Mouse (Mus musculus): ENCODE measurements at regions not wholly inside any gene's neighbourhood (a gene's known extent, or its start where the extent isn't known, plus 50 kb on each side); places are given as distances from the start of the nearest gene placed in this dataset.

DNA sequence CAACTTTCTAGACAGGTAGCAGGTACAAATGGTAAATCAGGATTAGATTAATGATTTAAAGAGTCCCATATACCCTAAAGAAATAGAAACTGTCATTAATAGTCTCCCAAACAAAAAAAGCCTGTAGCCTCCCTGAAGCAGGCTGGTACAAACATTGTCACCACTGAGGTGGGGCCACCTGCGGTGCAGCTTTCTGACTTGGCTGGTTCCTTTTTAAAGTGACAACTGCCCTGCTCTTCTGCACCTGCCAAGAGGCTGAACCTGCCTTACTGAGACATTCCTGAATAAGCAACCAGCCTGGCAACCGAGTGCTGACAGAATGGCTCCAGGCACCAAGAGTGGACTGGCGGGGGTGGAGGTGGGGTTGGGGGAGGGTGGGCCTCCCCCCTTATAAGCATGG lies 687.0 kb upstream of the Vrk2 start:
- no peak for ATAC-seq
- 62% methylated on average over 3 of the region's 3 CpGs for WGBS
- H3K9ac ChIP-seq, result no peak overlapping the region
- H3K4me1 ChIP-seq (ENCODE audit: insufficient read depth), result no peaks in the 10 kb centered on the region
- no peak for DNase-seq
- no peaks in the 10 kb centered on the region for H3K27me3 ChIP-seq (ENCODE audit: insufficient read depth, low read length)
- H3K4me2 ChIP-seq (ENCODE audit: low read depth), result no peak overlapping the region
- H3K36me3 ChIP-seq (ENCODE audit: insufficient read depth), result no peaks in the 10 kb centered on the region
- peaks cover 5% of the 10 kb centered on the region; the same call in 1 of the 2 replicates for H3K9me3 ChIP-seq (ENCODE audit: low read length)
- TF ChIP-seq CTCF (IDR thresholded peaks at IDR 0.05; ENCODE audit: low read depth), result no peak
- no peak overlapping the region for H3K4me3 ChIP-seq (ENCODE audit: low read depth, low read length)
- H3K27ac ChIP-seq (ENCODE audit: low read depth, low read length), result no peak overlapping the region

DNA sequence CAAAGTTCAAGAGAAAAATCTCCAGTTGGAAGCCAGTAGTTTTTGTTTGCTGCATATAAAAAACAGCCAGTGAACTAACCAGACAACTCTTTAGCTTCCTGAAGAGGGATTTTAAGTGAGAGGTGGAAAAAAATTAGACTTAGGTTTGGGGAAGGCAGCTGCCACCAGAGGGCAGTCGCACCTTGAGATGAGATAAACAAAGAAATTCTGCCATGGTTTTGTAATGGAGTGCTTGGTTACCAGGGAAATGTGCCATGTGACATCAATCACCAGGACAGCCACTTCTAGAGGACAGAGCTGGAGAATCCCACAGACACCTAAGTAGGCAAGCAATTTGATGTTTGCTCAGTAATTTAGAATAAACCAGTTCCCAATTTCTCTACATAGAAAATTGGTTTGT lies 670.5 kb upstream of the Vrk2 start:
- 2% methylated on average over 1 of the region's 1 CpGs for WGBS

DNA sequence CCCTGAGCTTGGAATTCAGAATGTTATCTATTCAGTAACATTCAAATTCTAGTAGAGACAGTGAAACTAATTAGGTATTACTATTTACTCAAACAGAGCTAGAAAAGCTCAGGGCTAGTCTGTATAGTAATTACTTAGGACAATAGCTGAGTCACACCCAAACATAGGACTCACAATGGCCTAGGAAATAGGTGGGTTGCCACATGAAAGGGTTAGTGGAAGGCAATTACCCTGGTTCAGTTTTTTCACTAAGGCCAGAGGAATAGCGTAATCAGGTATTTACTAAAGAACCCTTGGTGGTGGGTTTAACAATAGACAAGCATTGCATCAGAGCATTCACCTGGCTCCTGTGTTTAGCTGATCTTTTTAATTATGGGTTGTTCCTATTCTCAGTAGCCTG lies 664.7 kb upstream of the Vrk2 start:
- Histone ChIP-seq H3K9me3 (ENCODE audit: low read length) (no peaks in the 10 kb centered on the region), H3K27ac (ENCODE audit: low read depth, low read length) (no peak overlapping the region), H3K4me3 (ENCODE audit: low read depth, low read length) (no peak overlapping the region), H3K4me1 (ENCODE audit: insufficient read depth) (no peaks in the 10 kb centered on the region), H3K4me2 (ENCODE audit: low read depth) (no peak overlapping the region), H3K27me3 (ENCODE audit: insufficient read depth, low read length) (no peaks in the 10 kb centered on the region), H3K9ac (no peak overlapping the region), H3K36me3 (ENCODE audit: insufficient read depth) (no peaks in the 10 kb centered on the region)
- no peak for DNase-seq
- no peak for ATAC-seq
- no peak for TF ChIP-seq CTCF (IDR thresholded peaks at IDR 0.05; ENCODE audit: low read depth)
- 62% methylated on average over 1 of the region's 1 CpGs for WGBS

More for the DNA sequence above, 670.5 kb upstream of the Vrk2 start:
- Histone ChIP-seq H3K36me3 (ENCODE audit: insufficient read depth) (no peaks in the 10 kb centered on the region), H3K4me2 (ENCODE audit: low read depth) (no peak overlapping the region), H3K27ac (ENCODE audit: low read depth, low read length) (no peak overlapping the region), H3K9me3 (ENCODE audit: low read length) (no peaks in the 10 kb centered on the region), H3K4me3 (ENCODE audit: low read depth, low read length) (no peak overlapping the region), H3K9ac (no peak overlapping the region), H3K4me1 (ENCODE audit: insufficient read depth) (no peaks in the 10 kb centered on the region), H3K27me3 (ENCODE audit: insufficient read depth, low read length) (no peaks in the 10 kb centered on the region)
- peak; percentile 76 for TF ChIP-seq CTCF (IDR thresholded peaks at IDR 0.05; ENCODE audit: low read depth)
- peak; percentile 79 for DNase-seq
- ATAC-seq, result peak; percentile 80

DNA sequence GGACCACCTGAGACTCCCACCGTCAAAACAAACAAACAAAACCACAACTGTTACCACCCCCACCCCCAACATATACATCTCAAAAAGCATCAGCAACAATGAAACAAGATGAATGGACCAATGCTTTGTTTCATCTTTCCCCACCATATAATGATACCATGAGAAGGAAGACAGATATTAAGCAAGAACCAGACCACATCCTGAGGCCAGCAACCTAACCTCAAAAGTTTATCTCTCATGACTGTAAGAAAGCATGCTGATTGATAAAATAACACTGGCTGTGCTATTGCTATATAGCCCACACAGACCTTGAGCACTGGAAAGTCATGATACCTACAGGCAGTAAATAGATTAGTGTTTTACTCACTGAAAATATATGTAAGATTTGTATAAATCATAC lies 642.1 kb upstream of the Vrk2 start:
- ATAC-seq (no peak), DNase-seq (no peak)
- H3K4me1 ChIP-seq (ENCODE audit: insufficient read depth), result no peaks in the 10 kb centered on the region
- no peaks in the 10 kb centered on the region for H3K27me3 ChIP-seq (ENCODE audit: insufficient read depth, low read length)
- H3K9ac ChIP-seq, result no peak overlapping the region
- H3K36me3 ChIP-seq (ENCODE audit: insufficient read depth), result no peaks in the 10 kb centered on the region
- TF ChIP-seq CTCF (IDR thresholded peaks at IDR 0.05; ENCODE audit: low read depth), result no peak
- no peak overlapping the region for H3K27ac ChIP-seq (ENCODE audit: low read depth, low read length)
- H3K4me2 ChIP-seq (ENCODE audit: low read depth), result no peak overlapping the region
- 84% methylated on average over 1 of the region's 1 CpGs for WGBS
- no peak overlapping the region for H3K4me3 ChIP-seq (ENCODE audit: low read depth, low read length)
- no peaks in the 10 kb centered on the region for H3K9me3 ChIP-seq (ENCODE audit: low read length)

DNA sequence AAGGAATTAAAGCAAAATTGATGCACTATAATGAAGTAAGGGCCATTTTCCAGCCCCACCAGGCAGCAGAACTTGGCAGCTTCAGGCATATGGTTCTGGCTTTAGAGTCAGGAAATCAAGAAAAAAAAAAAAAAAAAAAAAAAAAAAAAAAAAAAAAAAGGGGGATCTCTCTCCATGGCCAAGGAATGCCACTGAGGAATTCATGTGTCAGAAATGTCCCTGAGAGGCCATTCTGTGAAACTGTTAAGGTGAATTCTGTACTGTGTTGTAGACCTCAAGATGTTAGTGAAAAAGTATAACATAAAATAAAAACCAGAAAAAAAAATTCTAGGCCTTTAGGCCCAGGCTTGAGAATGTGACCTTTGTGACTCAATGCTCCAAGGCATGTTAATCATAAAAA lies 632.7 kb upstream of the Vrk2 start:
- Histone ChIP-seq H3K9me3 (ENCODE audit: low read length) (no peaks in the 10 kb centered on the region), H3K4me2 (ENCODE audit: low read depth) (no peak overlapping the region), H3K4me1 (ENCODE audit: insufficient read depth) (no peaks in the 10 kb centered on the region), H3K27me3 (ENCODE audit: insufficient read depth, low read length) (no peaks in the 10 kb centered on the region), H3K4me3 (ENCODE audit: low read depth, low read length) (no peak overlapping the region), H3K9ac (no peak overlapping the region), H3K27ac (ENCODE audit: low read depth, low read length) (no peak overlapping the region), H3K36me3 (ENCODE audit: insufficient read depth) (no peaks in the 10 kb centered on the region)
- ATAC-seq (no peak), DNase-seq (no peak)
- TF ChIP-seq CTCF (IDR thresholded peaks at IDR 0.05; ENCODE audit: low read depth), result no peak

DNA sequence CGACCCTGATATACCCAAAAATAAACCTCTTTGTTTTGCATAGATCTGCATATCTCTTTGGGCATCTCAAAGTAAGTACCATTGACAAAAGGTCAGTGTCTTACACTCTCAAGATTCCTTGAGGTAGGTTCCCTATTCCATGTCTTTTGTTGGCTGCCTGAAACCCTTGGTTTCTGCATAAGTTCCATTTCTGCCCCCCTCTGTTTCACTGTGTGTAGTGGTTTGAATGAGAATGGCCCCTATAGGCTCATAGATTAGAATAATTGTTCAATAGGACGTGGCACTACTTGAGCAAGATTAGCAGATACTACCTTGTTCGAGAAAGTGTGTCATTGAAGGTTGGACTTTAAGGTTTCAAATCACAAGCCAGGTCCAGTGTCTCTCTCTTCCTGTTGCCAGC lies 628.6 kb upstream of the Vrk2 start:
- no peak for ATAC-seq
- no peaks in the 10 kb centered on the region for H3K36me3 ChIP-seq (ENCODE audit: insufficient read depth)
- no peaks in the 10 kb centered on the region for H3K9me3 ChIP-seq (ENCODE audit: low read length)
- no peak for DNase-seq
- H3K9ac ChIP-seq, result no peak overlapping the region
- H3K27ac ChIP-seq (ENCODE audit: low read depth, low read length), result no peak overlapping the region
- WGBS, result 65% methylated on average over 3 of the region's 3 CpGs
- no peak overlapping the region for H3K4me2 ChIP-seq (ENCODE audit: low read depth)
- no peaks in the 10 kb centered on the region for H3K27me3 ChIP-seq (ENCODE audit: insufficient read depth, low read length)
- TF ChIP-seq CTCF (IDR thresholded peaks at IDR 0.05; ENCODE audit: low read depth), result no peak
- no peaks in the 10 kb centered on the region for H3K4me1 ChIP-seq (ENCODE audit: insufficient read depth)
- H3K4me3 ChIP-seq (ENCODE audit: low read depth, low read length), result no peak overlapping the region

DNA sequence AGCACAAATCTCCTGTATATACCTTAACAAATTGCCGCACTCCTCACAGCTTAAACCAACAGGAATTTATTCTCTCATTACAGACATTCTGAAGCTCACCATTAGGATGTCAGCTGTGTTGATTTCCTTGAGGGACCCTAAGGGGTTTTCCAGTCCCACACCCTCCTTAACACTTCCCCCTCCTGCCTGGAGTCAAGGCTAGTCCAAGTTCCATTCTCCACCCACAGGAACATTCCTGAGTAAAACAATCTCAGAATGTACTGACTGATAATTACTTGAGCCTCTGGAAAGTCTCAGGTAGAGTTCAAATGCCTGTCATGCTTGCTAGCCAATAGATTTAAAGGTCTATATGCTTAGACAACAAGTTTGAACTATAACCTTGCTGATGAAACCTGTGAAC lies 628.2 kb upstream of the Vrk2 start:
- no peak overlapping the region for H3K27ac ChIP-seq (ENCODE audit: low read depth, low read length)
- H3K4me3 ChIP-seq (ENCODE audit: low read depth, low read length), result no peak overlapping the region
- no peaks in the 10 kb centered on the region for H3K9me3 ChIP-seq (ENCODE audit: low read length)
- H3K36me3 ChIP-seq (ENCODE audit: insufficient read depth), result no peaks in the 10 kb centered on the region
- 85% methylated on average over 1 of the region's 1 CpGs for WGBS
- H3K9ac ChIP-seq, result no peak overlapping the region
- no peak for TF ChIP-seq CTCF (IDR thresholded peaks at IDR 0.05; ENCODE audit: low read depth)
- ATAC-seq (no peak), DNase-seq (no peak)
- H3K27me3 ChIP-seq (ENCODE audit: insufficient read depth, low read length), result no peaks in the 10 kb centered on the region
- no peaks in the 10 kb centered on the region for H3K4me1 ChIP-seq (ENCODE audit: insufficient read depth)
- no peak overlapping the region for H3K4me2 ChIP-seq (ENCODE audit: low read depth)
